Mouse (Mus musculus): ENCODE data around the gene Zeb2. TPM values are rescaled to one million over a fixed set of nuclear protein-coding genes. Genes with fewer than 3 reads are reported as not detected.
A peak's percentile ranks its signal among the peaks of the same experiment; 100 is the strongest.

The Zeb2 gene
- polyA plus RNA-seq, 1 experiment: 25.6 TPM

- no peak overlapping the region for H3K4me3 ChIP-seq (ENCODE audit: insufficient read depth, low read depth, low read length)
Measured at GRCm38 (mm10) chr2:45118121-45118520, 926 bp upstream of the Zeb2 start.

GRCm38 (mm10) chr2:45117592-45117991 lies 397 bp upstream of the Zeb2 start:
- no peak for DNase-seq
- H3K27me3 ChIP-seq (replicated peaks; ENCODE audit: control insufficient read depth, insufficient read depth, low read length): no peaks in the 10 kb centered on the region; the same call in 1 of the 2 replicates
- TF ChIP-seq CTCF (conservative IDR thresholded peaks at IDR 0.05; ENCODE audit: insufficient read depth, insufficient read length, low read depth, low read length) (no peak), POLR2A (IDR thresholded peaks at IDR 0.05; ENCODE audit: low read depth, low read length) (no peak)

More at GRCm38 (mm10) chr2:45118121-45118520, 926 bp upstream of the Zeb2 start:
- DNase-seq: peak; percentile 14
- no peaks in the 10 kb centered on the region; the same call in 1 of the 2 replicates for H3K27me3 ChIP-seq (replicated peaks; ENCODE audit: control insufficient read depth, insufficient read depth, low read length)
- no peak overlapping the region for H3K27ac ChIP-seq (ENCODE audit: insufficient read depth, low read depth, low read length)
- H3K36me3 ChIP-seq (ENCODE audit: control insufficient read depth, insufficient read depth, low read length): no peaks in the 10 kb centered on the region
- no peaks in the 10 kb centered on the region for H3K4me1 ChIP-seq (ENCODE audit: control insufficient read depth, insufficient read depth, low read length)
- 53% methylated on average over 3 of the region's 3 CpGs for WGBS
- no peak for TF ChIP-seq POLR2A (IDR thresholded peaks at IDR 0.05; ENCODE audit: low read depth, low read length)
- TF ChIP-seq CTCF (conservative IDR thresholded peaks at IDR 0.05; ENCODE audit: insufficient read depth, insufficient read length, low read depth, low read length): no peak

GRCm38 (mm10) chr2:45116531-45117024 lies 617 bp downstream of the Zeb2 start:
- peak; percentile 53 for DNase-seq
- Histone ChIP-seq H3K27me3 (replicated peaks; ENCODE audit: control insufficient read depth, insufficient read depth, low read length) (no peaks in the 10 kb centered on the region; the same call in 1 of the 2 replicates), H3K4me1 (ENCODE audit: control insufficient read depth, insufficient read depth, low read length) (no peaks in the 10 kb centered on the region), H3K4me3 (ENCODE audit: insufficient read depth, low read depth, low read length) (peak overlapping the region; percentile 42), H3K36me3 (ENCODE audit: control insufficient read depth, insufficient read depth, low read length) (no peaks in the 10 kb centered on the region), H3K27ac (ENCODE audit: insufficient read depth, low read depth, low read length) (peak overlapping the region; percentile 100)
- 2% methylated on average over 25 of the region's 25 CpGs for WGBS
- no peak for TF ChIP-seq CTCF (conservative IDR thresholded peaks at IDR 0.05; ENCODE audit: insufficient read depth, insufficient read length, low read depth, low read length)
- no peak for TF ChIP-seq POLR2A (IDR thresholded peaks at IDR 0.05; ENCODE audit: low read depth, low read length)

More at GRCm38 (mm10) chr2:45117592-45117991, 397 bp upstream of the Zeb2 start:
- Histone ChIP-seq H3K4me3 (ENCODE audit: insufficient read depth, low read depth, low read length) (peak overlapping the region; percentile 42), H3K36me3 (ENCODE audit: control insufficient read depth, insufficient read depth, low read length) (no peaks in the 10 kb centered on the region), H3K27ac (ENCODE audit: insufficient read depth, low read depth, low read length) (peak overlapping the region; percentile 37), H3K4me1 (ENCODE audit: control insufficient read depth, insufficient read depth, low read length) (no peaks in the 10 kb centered on the region)
- 48% methylated on average over 7 of the region's 7 CpGs for WGBS

- Histone ChIP-seq H3K27ac (ENCODE audit: insufficient read depth, low read depth, low read length) (peak overlapping the region; percentile 100), H3K4me1 (ENCODE audit: control insufficient read depth, insufficient read depth, low read length) (no peaks in the 10 kb centered on the region), H3K27me3 (replicated peaks; ENCODE audit: control insufficient read depth, insufficient read depth, low read length) (no peaks in the 10 kb centered on the region; the same call in 1 of the 2 replicates), H3K36me3 (ENCODE audit: control insufficient read depth, insufficient read depth, low read length) (no peaks in the 10 kb centered on the region), H3K4me3 (ENCODE audit: insufficient read depth, low read depth, low read length) (peak overlapping the region; percentile 44)
- WGBS: 9% methylated on average over 23 of the region's 23 CpGs
- TF ChIP-seq POLR2A (IDR thresholded peaks at IDR 0.05; ENCODE audit: low read depth, low read length): no peak
- no peak for TF ChIP-seq CTCF (conservative IDR thresholded peaks at IDR 0.05; ENCODE audit: insufficient read depth, insufficient read length, low read depth, low read length)
- DNase-seq: peak; percentile 82
Measured at GRCm38 (mm10) chr2:45115720-45116495, 1.3 kb downstream of the Zeb2 start.

- 49% methylated on average over 6 of the region's 6 CpGs for WGBS
- H3K4me1 ChIP-seq (ENCODE audit: control insufficient read depth, insufficient read depth, low read length): no peaks in the 10 kb centered on the region
- H3K4me3 ChIP-seq (ENCODE audit: insufficient read depth, low read depth, low read length): no peak overlapping the region; the same call in 1 of the 2 replicates
- no peaks in the 10 kb centered on the region for H3K36me3 ChIP-seq (ENCODE audit: control insufficient read depth, insufficient read depth, low read length)
- TF ChIP-seq POLR2A (IDR thresholded peaks at IDR 0.05; ENCODE audit: low read depth, low read length) (no peak), CTCF (conservative IDR thresholded peaks at IDR 0.05; ENCODE audit: insufficient read depth, insufficient read length, low read depth, low read length) (no peak)
- H3K27me3 ChIP-seq (replicated peaks; ENCODE audit: control insufficient read depth, insufficient read depth, low read length): no peaks in the 10 kb centered on the region; the same call in 1 of the 2 replicates
- DNase-seq: peak; percentile 9
- no peak overlapping the region for H3K27ac ChIP-seq (ENCODE audit: insufficient read depth, low read depth, low read length)
Measured at GRCm38 (mm10) chr2:45115211-45115610, 2.0 kb downstream of the Zeb2 start.

GRCm38 (mm10) chr2:45114596-45114995 lies 2.6 kb downstream of the Zeb2 start:
- no peak overlapping the region for H3K4me3 ChIP-seq (ENCODE audit: insufficient read depth, low read depth, low read length)
- peak overlapping the region; percentile 77 for H3K27ac ChIP-seq (ENCODE audit: insufficient read depth, low read depth, low read length)
- no peaks in the 10 kb centered on the region for H3K4me1 ChIP-seq (ENCODE audit: control insufficient read depth, insufficient read depth, low read length)
- no peaks in the 10 kb centered on the region; the same call in 1 of the 2 replicates for H3K36me3 ChIP-seq (ENCODE audit: control insufficient read depth, insufficient read depth, low read length)
- DNase-seq: peak; percentile 16
- H3K27me3 ChIP-seq (replicated peaks; ENCODE audit: control insufficient read depth, insufficient read depth, low read length): no peaks in the 10 kb centered on the region; the same call in 1 of the 2 replicates
- WGBS: 70% methylated on average over 2 of the region's 2 CpGs
- TF ChIP-seq POLR2A (IDR thresholded peaks at IDR 0.05; ENCODE audit: low read depth, low read length) (no peak), CTCF (conservative IDR thresholded peaks at IDR 0.05; ENCODE audit: insufficient read depth, insufficient read length, low read depth, low read length) (no peak)

- no peaks in the 10 kb centered on the region; the same call in 1 of the 2 replicates for H3K36me3 ChIP-seq (ENCODE audit: control insufficient read depth, insufficient read depth, low read length)
- DNase-seq: peak; percentile 47
Measured at GRCm38 (mm10) chr2:45113912-45114311, 3.3 kb downstream of the Zeb2 start.

More at GRCm38 (mm10) chr2:45113912-45114311, 3.3 kb downstream of the Zeb2 start:
- H3K4me3 ChIP-seq (ENCODE audit: insufficient read depth, low read depth, low read length): peak overlapping the region; percentile 26; the same call in 1 of the 2 replicates
- TF ChIP-seq CTCF (conservative IDR thresholded peaks at IDR 0.05; ENCODE audit: insufficient read depth, insufficient read length, low read depth, low read length) (no peak), POLR2A (IDR thresholded peaks at IDR 0.05; ENCODE audit: low read depth, low read length) (no peak)
- H3K27ac ChIP-seq (ENCODE audit: insufficient read depth, low read depth, low read length): peak overlapping the region; percentile 79; the same call in 1 of the 2 replicates
- WGBS: 46% methylated on average over 3 of the region's 3 CpGs
- H3K27me3 ChIP-seq (replicated peaks; ENCODE audit: control insufficient read depth, insufficient read depth, low read length): no peaks in the 10 kb centered on the region; the same call in 1 of the 2 replicates
- H3K4me1 ChIP-seq (ENCODE audit: control insufficient read depth, insufficient read depth, low read length): no peaks in the 10 kb centered on the region
